Mouse (Mus musculus) heart, embryonic 14.5 days (tissue): ENCODE measurements at regions not wholly inside any gene's neighbourhood (a gene's known extent, or its start where the extent isn't known, plus 50 kb on each side); places are given as distances from the start of the nearest gene placed in this dataset.
"Not testable (repeated sequence)": the region's sequence is repeated elsewhere in the genome, so short reads cannot be mapped to it uniquely, and the experiment has no call there.

ENCODE experiments used
- ATAC-seq: fragments of 200-750 bp; cut with Nextera tagmentation; 2 replicates; pipeline ENCODE4 v1.8.0; 2017; ENCODE audit warnings: low read depth, moderate TSS enrichment; ENCODE audit not compliant: insufficient number of reproducible peaks, insufficient read depth, low FRiP score
- H3K27ac ChIP-seq, 2 experiments: fragments of 200-500 bp in 1 of 2; fragments of 300-500 bp in 1 of 2; sonication (generic) in 1 of 2; replicated peaks in 1 of 2; 2 replicates each; pipeline ENCODE4 v1.5.1; 2012 to 2014; ENCODE audit warnings: low read depth in 2 of 2, low read length in 2 of 2, control low read depth in 1 of 2, mild to moderate bottlenecking in 1 of 2, mixed read lengths in 1 of 2; ENCODE audit not compliant: control insufficient read depth in 1 of 2, insufficient read depth in 1 of 2
- H3K27me3 ChIP-seq: fragments of 300-500 bp; sonication (generic); 2 replicates; pipeline ENCODE4 v1.6.1; 2014; ENCODE audit warnings: mild to moderate bottlenecking, low read length, control low read depth; ENCODE audit not compliant: control insufficient read depth, insufficient read depth
- H3K36me3 ChIP-seq: fragments of 300-500 bp; sonication (generic); 2 replicates; pipeline ENCODE4 v1.6.1; 2014; ENCODE audit warnings: mild to moderate bottlenecking, control low read depth, low read length, mixed read lengths; ENCODE audit not compliant: control insufficient read depth, insufficient read depth
- H3K4me1 ChIP-seq, 2 experiments: fragments of 200-500 bp in 1 of 2; fragments of 300-500 bp in 1 of 2; sonication (generic) in 1 of 2; 2 replicates each; pipeline ENCODE4 v1.6.1; 2012 to 2014; ENCODE audit warnings: low read length in 2 of 2, control low read depth in 1 of 2, mixed read lengths in 1 of 2; ENCODE audit not compliant: control insufficient read depth in 2 of 2, insufficient read depth in 2 of 2
- H3K4me2 ChIP-seq: fragments of 300-500 bp; sonication (generic); 2 replicates; pipeline ENCODE4 v1.6.1; 2014; ENCODE audit warnings: mild to moderate bottlenecking, low read length
- H3K4me3 ChIP-seq, 2 experiments: fragments of 200-500 bp in 1 of 2; fragments of 300-500 bp in 1 of 2; sonication (generic) in 1 of 2; 2 replicates each; pipeline ENCODE4 v1.5.1; 2012 to 2014; ENCODE audit warnings: low read length in 2 of 2, mild to moderate bottlenecking in 2 of 2, control low read depth in 1 of 2, low read depth in 1 of 2, moderate library complexity in 1 of 2; ENCODE audit not compliant: control insufficient read depth in 1 of 2, insufficient read depth in 1 of 2
- H3K9ac ChIP-seq: fragments of 300-500 bp; sonication (generic); 2 replicates; pipeline ENCODE4 v1.6.1; 2014; ENCODE audit warnings: mild to moderate bottlenecking, low read length
- H3K9me3 ChIP-seq: fragments of 300-500 bp; sonication (generic); 2 replicates; pipeline ENCODE4 v1.6.1; 2016; ENCODE audit warnings: low read length, control low read depth; ENCODE audit not compliant: control insufficient read depth
- WGBS: fragments of 180-500 bp; shearing (Covaris S2); extraction: QIAGEN DNeasy Blood & Tissue Kit; methylation state at CpG from one replicate; pipeline ENCODE4 v1.1.7; 2014; 5-methylcytosine and 5-hydroxymethylcytosine counted together

GRCm38 (mm10) chr4:4459258-4459657, 333.9 kb downstream of the Impad1 start:
- Histone ChIP-seq H3K9me3 (no peaks in the 10 kb centered on the region), H3K4me3 (no peak overlapping the region), H3K27ac (no peak overlapping the region), H3K4me2 (no peak overlapping the region), H3K4me1 (0 out of 4 replicates have a peak, but pooled peaks cover 0 to 1% of the 10 kb centered on the region in 2 experiments), H3K36me3 (no peaks in the 10 kb centered on the region), H3K9ac (no peak overlapping the region), H3K27me3 (no peaks in the 10 kb centered on the region)
- 83% methylated on average over 9 of the region's 9 CpGs for WGBS
- ATAC-seq: no peak

- Histone ChIP-seq H3K36me3 (no peaks in the 10 kb centered on the region), H3K27ac (no peak overlapping the region), H3K9me3 (no peaks in the 10 kb centered on the region), H3K4me2 (no peak overlapping the region), H3K27me3 (no peaks in the 10 kb centered on the region), H3K4me3 (no peak overlapping the region), H3K9ac (no peak overlapping the region), H3K4me1 (no peaks in the 10 kb centered on the region)
- 78% methylated on average over 1 of the region's 1 CpGs for WGBS
- no peak for ATAC-seq
These were observed 343.1 kb downstream of the Impad1 start for GRCm38 (mm10) chr4:4450104-4450503.

DNA sequence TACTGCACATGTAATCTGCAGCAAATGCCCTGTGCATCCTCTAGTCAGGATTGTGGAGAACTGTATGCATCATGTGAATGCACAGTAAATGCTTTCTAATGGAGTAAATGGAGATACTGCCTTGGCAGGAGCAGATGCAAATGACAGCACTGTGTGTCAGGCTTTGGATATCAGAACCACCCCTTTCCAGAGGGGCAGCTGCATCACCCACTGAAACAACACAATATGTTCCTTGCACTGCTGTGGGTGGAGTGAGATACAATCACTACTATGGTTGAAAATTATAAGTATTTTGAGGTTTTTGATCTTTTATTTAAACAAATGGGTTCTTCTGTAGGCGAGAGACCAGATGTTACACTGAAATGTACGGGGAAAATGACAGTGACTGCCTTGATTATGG, 350.5 kb downstream of the Impad1 start:
- H3K9ac ChIP-seq: no peak overlapping the region
- no peaks in the 10 kb centered on the region for H3K27me3 ChIP-seq
- WGBS: 66% methylated on average over 2 of the region's 2 CpGs
- H3K27ac ChIP-seq: no peak overlapping the region
- ATAC-seq: no peak
- H3K36me3 ChIP-seq: no peaks in the 10 kb centered on the region
- H3K9me3 ChIP-seq: no peaks in the 10 kb centered on the region
- no peak overlapping the region for H3K4me3 ChIP-seq
- H3K4me1 ChIP-seq: no peaks in the 10 kb centered on the region
- no peak overlapping the region for H3K4me2 ChIP-seq

- H3K9me3 ChIP-seq: no peaks in the 10 kb centered on the region
- 77% methylated on average over 1 of the region's 1 CpGs for WGBS
These were observed 355.6 kb downstream of the Impad1 start for GRCm38 (mm10) chr4:4437559-4437958.

DNA sequence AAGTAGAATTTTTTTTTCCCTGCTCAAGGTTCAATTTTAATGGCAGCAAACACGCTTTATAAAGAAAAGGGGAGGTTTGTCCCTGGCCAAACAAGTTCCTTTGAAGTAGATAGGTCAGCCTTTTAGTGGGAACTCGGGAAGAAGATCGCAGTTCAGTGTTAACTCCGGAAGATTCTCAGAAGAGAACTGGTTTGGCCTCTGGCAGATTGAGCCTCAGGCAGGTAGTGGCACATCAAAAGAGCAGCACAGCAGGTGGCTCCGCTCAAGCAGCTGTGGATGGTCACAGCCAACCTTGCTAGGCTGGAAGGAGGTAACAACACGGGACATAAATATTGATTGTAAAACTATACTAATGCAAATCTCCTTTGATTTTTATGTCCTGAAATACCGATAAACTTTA, 347.2 kb upstream of the Sdr16c6 start:
- not testable (repeated sequence) for H3K27ac ChIP-seq, H3K36me3 ChIP-seq, H3K9me3 ChIP-seq, H3K4me2 ChIP-seq, H3K27me3 ChIP-seq, H3K4me1 ChIP-seq, ATAC-seq, H3K9ac ChIP-seq, H3K4me3 ChIP-seq
- 30% methylated on average over 7 of the region's 7 CpGs for WGBS

More at GRCm38 (mm10) chr4:4437559-4437958, 355.6 kb downstream of the Impad1 start:
- no peak overlapping the region for H3K4me2 ChIP-seq
- no peak overlapping the region for H3K4me3 ChIP-seq
- no peaks in the 10 kb centered on the region for H3K4me1 ChIP-seq
- no peak for ATAC-seq
- H3K27ac ChIP-seq: no peak overlapping the region
- H3K9ac ChIP-seq: no peak overlapping the region
- H3K27me3 ChIP-seq: no peaks in the 10 kb centered on the region
- no peaks in the 10 kb centered on the region for H3K36me3 ChIP-seq

DNA sequence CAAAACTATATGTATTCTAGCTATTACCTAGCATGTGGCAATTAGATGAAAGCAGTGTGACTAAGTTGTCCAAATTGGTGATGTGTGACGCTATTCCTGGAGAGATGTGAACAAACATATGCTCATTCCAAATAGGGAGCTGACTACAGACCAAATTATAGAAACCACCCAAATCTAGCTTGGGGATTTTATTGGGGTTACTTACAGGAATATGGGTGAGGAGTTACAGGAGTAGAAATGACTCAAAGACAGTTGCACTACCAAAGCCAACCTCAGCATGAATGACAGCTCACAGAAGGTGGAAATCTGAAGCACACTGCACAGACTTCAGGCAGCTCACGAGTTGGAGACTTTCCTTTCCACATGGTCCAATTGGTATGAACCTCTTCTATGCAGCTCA, 326.5 kb upstream of the Sdr16c6 start:
- Histone ChIP-seq H3K9me3 (no peaks in the 10 kb centered on the region), H3K27me3 (no peaks in the 10 kb centered on the region), H3K27ac (no peak overlapping the region), H3K4me1 (no peaks in the 10 kb centered on the region), H3K4me2 (no peak overlapping the region), H3K9ac (no peak overlapping the region), H3K36me3 (no peaks in the 10 kb centered on the region), H3K4me3 (no peak overlapping the region)
- no peak for ATAC-seq
- WGBS: 75% methylated on average over 2 of the region's 2 CpGs

- no peaks in the 10 kb centered on the region for H3K4me1 ChIP-seq
- no peak for ATAC-seq
- no peaks in the 10 kb centered on the region for H3K27me3 ChIP-seq
- H3K9ac ChIP-seq: no peak overlapping the region
- H3K36me3 ChIP-seq: no peaks in the 10 kb centered on the region
- no peak overlapping the region for H3K4me3 ChIP-seq
- H3K27ac ChIP-seq: no peak overlapping the region
- H3K4me2 ChIP-seq: no peak overlapping the region
- no peaks in the 10 kb centered on the region for H3K9me3 ChIP-seq
- 50% methylated on average over 4 of the region's 4 CpGs for WGBS
These were observed 320.1 kb upstream of the Sdr16c6 start for GRCm38 (mm10) chr4:4397410-4397809.

GRCm38 (mm10) chr4:4380024-4380590, 302.8 kb upstream of the Sdr16c6 start:
- Histone ChIP-seq H3K4me3 (no peak overlapping the region), H3K27ac (no peak overlapping the region), H3K4me2 (no peak overlapping the region), H3K4me1 (no peaks in the 10 kb centered on the region), H3K36me3 (no peaks in the 10 kb centered on the region), H3K9ac (no peak overlapping the region), H3K27me3 (no peaks in the 10 kb centered on the region), H3K9me3 (no peaks in the 10 kb centered on the region)
- no peak for ATAC-seq
- WGBS: 85% methylated on average over 3 of the region's 3 CpGs
